Mouse (Mus musculus) G1E (cell line): ENCODE measurements around the gene Pxt1. TPM values are rescaled to one million over a fixed set of nuclear protein-coding genes. Genes with fewer than 3 reads are reported as not detected.

ENCODE experiments used
- ATAC-seq: 2 replicates; pipeline ENCODE4 v1.8.0; 2016; ENCODE audit warnings: mild to moderate bottlenecking; ENCODE audit not compliant: insufficient number of reproducible peaks, poor library complexity, low FRiP score, severe bottlenecking; ENCODE audit errors: extremely low read depth
- DNase-seq: peaks from one replicate; pipeline ENCODE4 v3.0.0; 2012; ENCODE audit warnings: low spot score
- H3K27me3 ChIP-seq: 2 replicates; pipeline ENCODE4 v1.6.1; 2012; ENCODE audit warnings: mild to moderate bottlenecking, low read length, inconsistent platforms; ENCODE audit not compliant: insufficient read depth
- H3K36me3 ChIP-seq: replicated peaks from 2 replicates; pipeline ENCODE3; 2012; ENCODE audit warnings: mild to moderate bottlenecking, inconsistent platforms
- H3K4me1 ChIP-seq: 2 replicates; pipeline ENCODE4 v1.6.1; 2012; ENCODE audit warnings: low read depth, low read length, inconsistent platforms, mixed read lengths; ENCODE audit not compliant: insufficient read depth
- H3K4me3 ChIP-seq: 2 replicates; pipeline ENCODE4 v1.5.1; 2012; ENCODE audit warnings: low read depth, mild to moderate bottlenecking, inconsistent platforms, low read length, moderate library complexity, mixed read lengths
- H3K9me3 ChIP-seq: replicated peaks from 2 replicates; pipeline ENCODE4 v1.6.1; 2012; ENCODE audit warnings: inconsistent platforms
- CTCF ChIP-seq: IDR thresholded peaks from 2 replicates; pipeline ENCODE4 v1.5.1; 2012; ENCODE audit warnings: low read depth, low read length, inconsistent platforms, mixed read lengths
- GATA1 ChIP-seq: IDR thresholded peaks from 2 replicates; pipeline ENCODE4 v1.6.1; 2012; ENCODE audit warnings: borderline replicate concordance, low read length, inconsistent platforms, mixed read lengths
- GATA2 ChIP-seq: IDR thresholded peaks from 2 replicates; pipeline ENCODE4 v1.6.1; 2012; ENCODE audit warnings: low read depth, low read length, inconsistent platforms, borderline replicate concordance
- POLR2AphosphoS5 ChIP-seq: IDR thresholded peaks from 2 replicates; pipeline ENCODE4 v1.6.1; 2012; ENCODE audit warnings: low read depth, low read length, inconsistent platforms; ENCODE audit not compliant: insufficient replicate concordance
- TAL1 ChIP-seq: conservative IDR thresholded peaks from 2 replicates; pipeline ENCODE4 v1.6.1; 2012; ENCODE audit warnings: low read depth, low read length, inconsistent platforms, mixed read lengths
- polyA plus RNA-seq: library from polyadenylated mRNA; stranded (reverse); fragments of >175 nt; gene quantifications from 2 replicates; pipeline ENCODE4 v1.2.3, GENCODE M21; 2012
- total RNA-seq, 2 experiments: library from RNA; stranded (forward) in 1 of 2; stranded (reverse) in 1 of 2; fragments of 200-1000 nt in 1 of 2; fragments of >200 nt in 1 of 2; fragmentation: Nextera tagmentation in 1 of 2; gene quantifications; 2 replicates each; pipeline ENCODE4 v1.2.3; 2014 to 2017

The Pxt1 gene
- total and polyA plus RNA-seq, 3 experiments, result 0.23 TPM; not detected in 2

GRCm38 (mm10) chr17:28987713-28988112 is 44.1 kb upstream of the Pxt1 start:
- Histone ChIP-seq H3K36me3 (peaks cover 89% of the 10 kb centered on the region), H3K4me1 (peaks cover 4% of the 10 kb centered on the region; the same call in 1 of the 2 replicates)
- DNase-seq, result no peak

GRCm38 (mm10) chr17:28986833-28987232 is 43.2 kb upstream of the Pxt1 start:
- no peaks in the 10 kb centered on the region for H3K9me3 ChIP-seq
- peaks cover 4% of the 10 kb centered on the region; the same call in 1 of the 2 replicates for H3K4me1 ChIP-seq
- no peak for DNase-seq
- no peak for ATAC-seq
- H3K36me3 ChIP-seq, result peaks cover 94% of the 10 kb centered on the region
- peak; percentile 56 for TF ChIP-seq CTCF
- TF ChIP-seq POLR2AphosphoS5, result no peak
- no peak for TF ChIP-seq GATA2
- no peak for TF ChIP-seq TAL1
- no peak for TF ChIP-seq GATA1
- no peak overlapping the region for H3K4me3 ChIP-seq
- no peaks in the 10 kb centered on the region for H3K27me3 ChIP-seq

More at GRCm38 (mm10) chr17:28987713-28988112, 44.1 kb upstream of the Pxt1 start:
- Histone ChIP-seq H3K9me3 (no peaks in the 10 kb centered on the region), H3K4me3 (no peak overlapping the region), H3K27me3 (no peaks in the 10 kb centered on the region)
- TF ChIP-seq GATA2 (no peak), CTCF (peak; percentile 56)
- no peak for ATAC-seq

GRCm38 (mm10) chr17:28984724-28985420 is 41.2 kb upstream of the Pxt1 start:
- Histone ChIP-seq H3K4me1 (peaks cover 4% of the 10 kb centered on the region; the same call in 1 of the 2 replicates), H3K4me3 (no peak overlapping the region), H3K27me3 (no peaks in the 10 kb centered on the region), H3K36me3 (peaks cover 89% of the 10 kb centered on the region), H3K9me3 (no peaks in the 10 kb centered on the region)
- ATAC-seq, result no peak
- DNase-seq, result no peak
- TF ChIP-seq TAL1, result no peak
- TF ChIP-seq GATA2, result no peak
- TF ChIP-seq GATA1, result no peak
- TF ChIP-seq CTCF, result no peak
- TF ChIP-seq POLR2AphosphoS5, result no peak

DNA sequence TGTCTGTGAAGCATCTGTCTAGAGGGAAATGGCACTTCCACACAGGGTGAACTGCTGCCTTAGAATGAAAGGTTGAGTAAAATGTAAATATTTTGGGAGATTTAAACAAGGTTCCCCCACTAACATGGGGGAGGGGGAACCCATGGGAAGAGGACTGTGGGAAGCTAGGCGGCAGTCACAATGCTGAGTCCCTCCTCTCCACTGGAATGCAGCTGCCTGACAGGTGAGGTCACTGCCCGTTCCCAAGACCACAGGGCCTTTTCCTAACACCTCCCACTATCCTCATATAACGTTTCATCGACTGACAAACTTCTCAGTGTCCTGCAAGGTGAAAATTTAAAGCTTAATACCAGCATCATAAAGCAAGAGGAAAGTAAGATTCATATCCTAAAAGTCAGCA is 39.0 kb upstream of the Pxt1 start:
- DNase-seq, result no peak
- no peaks in the 10 kb centered on the region for H3K9me3 ChIP-seq
- H3K4me1 ChIP-seq, result peaks cover 4% of the 10 kb centered on the region; the same call in 1 of the 2 replicates
- no peaks in the 10 kb centered on the region for H3K27me3 ChIP-seq
- no peak overlapping the region for H3K4me3 ChIP-seq
- no peak for ATAC-seq
- H3K36me3 ChIP-seq, result peaks cover 87% of the 10 kb centered on the region
- TF ChIP-seq GATA2, result no peak
- no peak for TF ChIP-seq TAL1
- TF ChIP-seq GATA1, result no peak

DNA sequence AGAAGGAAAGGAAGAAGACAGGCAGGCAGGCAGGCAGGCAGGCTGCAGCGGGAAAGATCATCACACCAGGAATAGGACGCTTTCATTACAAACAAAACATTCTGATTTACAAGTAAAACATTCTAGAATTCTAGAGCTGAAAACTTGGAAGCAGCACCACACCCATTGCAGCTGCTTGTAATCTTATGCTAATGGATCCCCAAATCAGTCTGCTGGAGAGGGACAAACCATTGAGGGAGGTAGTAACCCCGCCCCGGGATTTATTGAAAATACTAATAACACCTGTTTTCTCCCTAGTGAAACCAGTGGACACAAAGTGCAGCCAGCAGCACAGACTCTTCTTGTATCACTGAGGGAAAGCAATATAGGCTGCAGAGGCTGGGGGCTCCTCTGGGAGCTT is 37.4 kb upstream of the Pxt1 start:
- Histone ChIP-seq H3K9me3 (no peaks in the 10 kb centered on the region), H3K4me3 (no peak overlapping the region), H3K4me1 (no peaks in the 10 kb centered on the region), H3K27me3 (no peaks in the 10 kb centered on the region), H3K36me3 (peaks cover 87% of the 10 kb centered on the region)
- TF ChIP-seq CTCF, result no peak
- ATAC-seq (no peak), DNase-seq (no peak)

DNA sequence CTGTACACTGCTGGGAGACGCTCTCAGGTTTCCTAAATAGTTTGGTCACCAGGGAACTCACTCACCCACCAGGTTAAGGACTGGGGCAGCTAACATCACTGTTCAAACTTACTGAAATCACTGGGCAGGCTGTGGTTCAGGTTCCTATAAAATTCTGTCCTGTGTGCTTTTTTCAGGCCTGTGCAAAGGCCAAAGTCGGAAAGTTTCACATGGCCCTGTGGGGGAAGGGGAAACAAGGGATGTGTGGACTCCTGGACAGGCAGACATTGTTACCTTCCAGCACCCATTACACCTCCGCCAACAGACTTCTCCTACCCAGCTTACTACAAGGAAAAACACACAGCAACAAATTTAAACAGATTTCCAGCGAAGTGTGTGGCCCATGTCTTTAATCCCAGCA is 35.5 kb upstream of the Pxt1 start:
- DNase-seq (no peak), ATAC-seq (no peak)
- Histone ChIP-seq H3K27me3 (no peaks in the 10 kb centered on the region), H3K4me1 (no peaks in the 10 kb centered on the region), H3K36me3 (peaks cover 92% of the 10 kb centered on the region), H3K9me3 (no peaks in the 10 kb centered on the region), H3K4me3 (no peak overlapping the region)
- TF ChIP-seq TAL1 (no peak), GATA1 (no peak), GATA2 (no peak), CTCF (no peak), POLR2AphosphoS5 (no peak)

- Histone ChIP-seq H3K4me1 (peaks cover 5% of the 10 kb centered on the region; the same call in 1 of the 2 replicates), H3K27me3 (no peaks in the 10 kb centered on the region), H3K4me3 (no peak overlapping the region), H3K36me3 (peaks cover 99% of the 10 kb centered on the region), H3K9me3 (no peaks in the 10 kb centered on the region)
- no peak for TF ChIP-seq GATA2
- no peak for TF ChIP-seq GATA1
- no peak for TF ChIP-seq TAL1
- TF ChIP-seq CTCF, result no peak
- no peak for TF ChIP-seq POLR2AphosphoS5
- no peak for ATAC-seq
- no peak for DNase-seq
These were observed 26.5 kb upstream of the Pxt1 start for GRCm38 (mm10) chr17:28970122-28970521.
